Mouse (Mus musculus) fibroblast of lung, adult 2 months (primary cell): ENCODE data around the gene Mup19.
"Not testable (repeated sequence)": the region's sequence is repeated elsewhere in the genome, so short reads cannot be mapped to it uniquely, and the experiment has no call there.

Experiments
- DNase-seq: peaks from one replicate; pipeline ENCODE4 v3.0.0-alpha.2; 2011; ENCODE audit warnings: low read depth

The Mup19 gene

GRCm38 (mm10) chr4:61782169-61782568, at the start of gene Mup19:
Mup19 (minus strand) TSS chr4:61782269.
- DNase-seq, result not testable (repeated sequence)

- no peak for DNase-seq
Observed at GRCm38 (mm10) chr4:61829211-61829610, 47.1 kb upstream of the Mup19 start.

- DNase-seq, result no peak
Observed at GRCm38 (mm10) chr4:61823185-61823584, 41.1 kb upstream of the Mup19 start.

- DNase-seq, result not testable (repeated sequence)
Observed at GRCm38 (mm10) chr4:61822541-61822940, 40.5 kb upstream of the Mup19 start.

- DNase-seq, result no peak
Observed at GRCm38 (mm10) chr4:61815602-61816001, 33.5 kb upstream of the Mup19 start.

- DNase-seq, result no peak
Observed at GRCm38 (mm10) chr4:61813435-61813834, 31.4 kb upstream of the Mup19 start.

- DNase-seq, result not testable (repeated sequence)
Observed at GRCm38 (mm10) chr4:61811193-61811592, 29.1 kb upstream of the Mup19 start.

- DNase-seq, result not testable (repeated sequence)
Observed at GRCm38 (mm10) chr4:61808926-61809325, 26.9 kb upstream of the Mup19 start.

- not testable (repeated sequence) for DNase-seq
Observed at GRCm38 (mm10) chr4:61789699-61790098, 7.6 kb upstream of the Mup19 start.

GRCm38 (mm10) chr4:61784231-61784630, 2.2 kb upstream of the Mup19 start:
- not testable (repeated sequence) for DNase-seq
